Mouse (Mus musculus): Measurements from ENCODE around the gene Naga. TPM values are rescaled to one million over a fixed set of nuclear protein-coding genes. Genes with fewer than 3 reads are reported as not detected.
A peak's percentile ranks its signal among the peaks of the same experiment; 100 is the strongest.

The Naga gene
- polyA plus RNA-seq (2012; rRNA removed) (101 and 118 TPM in 2 replicates), polyA plus RNA-seq (2014; fragmentation: Nextera tagmentation; extraction: Ambion mirVana) (59.3 and 60.1 TPM in 2 replicates)

GRCm38 (mm10) chr15:82338593-82339112 is at the start of gene Naga, which contains the start of the genes Pheta2 and Smdt1:
Gene Naga (minus strand): TSS chr15:82338925.
Gene Pheta2 (plus strand): TSS chr15:82338942.
Gene Smdt1 (plus strand): TSS chr15:82338959.
- peak within 1 kb of the TSS; percentile 66 for H3K9ac ChIP-seq (ENCODE audit: low read depth, low read length, severe bottlenecking)
- TF ChIP-seq POLR2A (IDR thresholded peaks at IDR 0.05; ENCODE audit: borderline replicate concordance, extremely low read depth, insufficient read depth, insufficient read length), result 0 out of 2 replicates have a peak, but pooled peaks have one; percentile 27
- H3K4me3 ChIP-seq (replicated peaks; ENCODE audit: low read length), result peak within 1 kb of the TSS; percentile 52
- peak within 1 kb of the TSS; percentile 43; the same call in 1 of the 2 replicates for H3K27ac ChIP-seq (replicated peaks; ENCODE audit: low read depth, low read length)
- no peaks in the 10 kb centered on the region for H3K9me3 ChIP-seq (ENCODE audit: control insufficient read depth, low read length)
- peak within 1 kb of the TSS; percentile 71 for H3K4me2 ChIP-seq (replicated peaks; ENCODE audit: low read depth, low read length, severe bottlenecking)
- H3K27me3 ChIP-seq (ENCODE audit: control insufficient read depth, insufficient read depth, low read length), result no peaks in the 10 kb centered on the region
- H3K36me3 ChIP-seq (ENCODE audit: control insufficient read depth, insufficient read depth, low read length), result peaks cover 29% of the 10 kb centered on the region
- DNase-seq (ENCODE audit: low spot score) (peak; percentile 95), ATAC-seq (ENCODE audit: low FRiP score, low read depth) (peak; percentile 90)
- under 1% methylated on average over 41 of the region's 41 CpGs for WGBS
- H3K4me1 ChIP-seq (ENCODE audit: control insufficient read depth, insufficient read depth, low read length), result peaks cover 19% of the 10 kb centered on the region

GRCm38 (mm10) chr15:82385729-82386128 is 47.0 kb upstream of the Naga start:
- H3K4me3 ChIP-seq (replicated peaks; ENCODE audit: low read length), result no peak overlapping the region
- H3K27me3 ChIP-seq (ENCODE audit: control insufficient read depth, insufficient read depth, low read length), result no peaks in the 10 kb centered on the region
- no peak overlapping the region for H3K27ac ChIP-seq (replicated peaks; ENCODE audit: low read depth, low read length)
- H3K9me3 ChIP-seq (ENCODE audit: control insufficient read depth, low read length), result no peaks in the 10 kb centered on the region
- DNase-seq (ENCODE audit: low spot score) (no peak), ATAC-seq (ENCODE audit: low FRiP score, low read depth) (no peak)
- 92% methylated on average over 2 of the region's 2 CpGs for WGBS
- no peak for TF ChIP-seq POLR2A (IDR thresholded peaks at IDR 0.05; ENCODE audit: borderline replicate concordance, extremely low read depth, insufficient read depth, insufficient read length)
- H3K4me1 ChIP-seq (ENCODE audit: control insufficient read depth, insufficient read depth, low read length), result no peaks in the 10 kb centered on the region
- H3K4me2 ChIP-seq (replicated peaks; ENCODE audit: low read depth, low read length, severe bottlenecking), result no peak overlapping the region
- no peaks in the 10 kb centered on the region for H3K36me3 ChIP-seq (ENCODE audit: control insufficient read depth, insufficient read depth, low read length)
- no peak overlapping the region for H3K9ac ChIP-seq (ENCODE audit: low read depth, low read length, severe bottlenecking)

- no peak for TF ChIP-seq POLR2A (IDR thresholded peaks at IDR 0.05; ENCODE audit: borderline replicate concordance, extremely low read depth, insufficient read depth, insufficient read length)
- 90% methylated on average over 2 of the region's 2 CpGs for WGBS
- DNase-seq (ENCODE audit: low spot score), result no peak
Observed at GRCm38 (mm10) chr15:82382441-82382840, 43.7 kb upstream of the Naga start.

GRCm38 (mm10) chr15:82380714-82381062 is 42.0 kb upstream of the Naga start:
- no peaks in the 10 kb centered on the region for H3K27me3 ChIP-seq (ENCODE audit: control insufficient read depth, insufficient read depth, low read length)
- peak overlapping the region; percentile 39 for H3K4me3 ChIP-seq (replicated peaks; ENCODE audit: low read length)
- ATAC-seq (ENCODE audit: low FRiP score, low read depth) (no peak), DNase-seq (ENCODE audit: low spot score) (no peak)
- H3K4me1 ChIP-seq (ENCODE audit: control insufficient read depth, insufficient read depth, low read length), result peaks cover 6% of the 10 kb centered on the region; the same call in 1 of the 2 replicates
- H3K9me3 ChIP-seq (ENCODE audit: control insufficient read depth, low read length), result no peaks in the 10 kb centered on the region
- H3K9ac ChIP-seq (ENCODE audit: low read depth, low read length, severe bottlenecking), result no peak overlapping the region
- peak overlapping the region; percentile 70 for H3K4me2 ChIP-seq (replicated peaks; ENCODE audit: low read depth, low read length, severe bottlenecking)
- WGBS, result 45% methylated on average over 7 of the region's 7 CpGs
- H3K36me3 ChIP-seq (ENCODE audit: control insufficient read depth, insufficient read depth, low read length), result no peaks in the 10 kb centered on the region
- H3K27ac ChIP-seq (replicated peaks; ENCODE audit: low read depth, low read length), result no peak overlapping the region
- no peak for TF ChIP-seq POLR2A (IDR thresholded peaks at IDR 0.05; ENCODE audit: borderline replicate concordance, extremely low read depth, insufficient read depth, insufficient read length)

More at GRCm38 (mm10) chr15:82382441-82382840, 43.7 kb upstream of the Naga start:
- H3K9me3 ChIP-seq (ENCODE audit: control insufficient read depth, low read length), result no peaks in the 10 kb centered on the region
- no peaks in the 10 kb centered on the region for H3K36me3 ChIP-seq (ENCODE audit: control insufficient read depth, insufficient read depth, low read length)
- ATAC-seq (ENCODE audit: low FRiP score, low read depth), result no peak
- H3K27me3 ChIP-seq (ENCODE audit: control insufficient read depth, insufficient read depth, low read length), result no peaks in the 10 kb centered on the region
- peaks cover 3% of the 10 kb centered on the region; the same call in 1 of the 2 replicates for H3K4me1 ChIP-seq (ENCODE audit: control insufficient read depth, insufficient read depth, low read length)
- H3K4me2 ChIP-seq (replicated peaks; ENCODE audit: low read depth, low read length, severe bottlenecking), result no peak overlapping the region
- no peak overlapping the region for H3K27ac ChIP-seq (replicated peaks; ENCODE audit: low read depth, low read length)
- no peak overlapping the region for H3K9ac ChIP-seq (ENCODE audit: low read depth, low read length, severe bottlenecking)
- H3K4me3 ChIP-seq (replicated peaks; ENCODE audit: low read length), result no peak overlapping the region

- DNase-seq (ENCODE audit: low spot score) (peak; percentile 43), ATAC-seq (ENCODE audit: low FRiP score, low read depth) (peak; percentile 81)
- TF ChIP-seq POLR2A (IDR thresholded peaks at IDR 0.05; ENCODE audit: borderline replicate concordance, extremely low read depth, insufficient read depth, insufficient read length), result no peak
- H3K4me1 ChIP-seq (ENCODE audit: control insufficient read depth, insufficient read depth, low read length), result peaks cover 6% of the 10 kb centered on the region; the same call in 1 of the 2 replicates
- peak within 1 kb of the TSS; percentile 55 for H3K9ac ChIP-seq (ENCODE audit: low read depth, low read length, severe bottlenecking)
- no peaks in the 10 kb centered on the region for H3K27me3 ChIP-seq (ENCODE audit: control insufficient read depth, insufficient read depth, low read length)
- peak within 1 kb of the TSS; percentile 39 for H3K4me3 ChIP-seq (replicated peaks; ENCODE audit: low read length)
- H3K27ac ChIP-seq (replicated peaks; ENCODE audit: low read depth, low read length), result 0 out of 2 replicates have a peak within 1 kb of the TSS, but pooled peaks have one; percentile 0
- H3K36me3 ChIP-seq (ENCODE audit: control insufficient read depth, insufficient read depth, low read length), result no peaks in the 10 kb centered on the region
- under 1% methylated on average over 17 of the region's 24 CpGs for WGBS
- H3K9me3 ChIP-seq (ENCODE audit: control insufficient read depth, low read length), result no peaks in the 10 kb centered on the region
- peak within 1 kb of the TSS; percentile 70 for H3K4me2 ChIP-seq (replicated peaks; ENCODE audit: low read depth, low read length, severe bottlenecking)
Observed at GRCm38 (mm10) chr15:82379871-82380713, 41.4 kb upstream of the Naga start, which contains the start of gene Cyp2d22. Gene Cyp2d22 (minus strand): TSS chr15:82380260.

Data from limb, embryonic 14.5 days (tissue).